15 mouse cellular contexts compared by ENCODE assay signal in genomic region chr15:8824861-8825260, GRCm38 (mm10).
"Had no signal": no experiment of that assay in that cellular context is flagged by ENCODE, and none has a peak within 500 bp of the region (broad histone marks: within the 10 kb centered on the region; RNA-seq: fewer than 3 reads in every experiment).

No protein-coding gene starts in this region.

- H3K4me1 ChIP-seq: neural tube, embryonic 12.5 days; neural tube, embryonic 13.5 days; neural tube, embryonic 15.5 days; stomach, embryonic 15.5 days had no signal

- H3K36me3 ChIP-seq: neural tube, embryonic 12.5 days; neural tube, embryonic 13.5 days; neural tube, embryonic 15.5 days; stomach, embryonic 15.5 days had no signal

- H3K9me3 ChIP-seq: neural tube, embryonic 13.5 days; neural tube, embryonic 15.5 days; stomach, embryonic 15.5 days had no signal

- DNase-seq: right cerebral cortex, adult 18-20 months; right cerebral cortex, postnatal 14 days; right cerebral cortex, postnatal 25 days; right cerebral cortex, postnatal 4 days; thymus, adult 18-20 months; thymus, adult 2 months; thymus, postnatal 14 days; thymus, postnatal 25 days; thymus, postnatal 36 days; thymus, postnatal 4 days had no signal

- H3K9ac ChIP-seq: neural tube, embryonic 12.5 days; neural tube, embryonic 13.5 days; neural tube, embryonic 15.5 days; stomach, embryonic 15.5 days had no signal

- H3K27ac ChIP-seq: neural tube, embryonic 12.5 days; neural tube, embryonic 13.5 days; neural tube, embryonic 15.5 days; stomach, embryonic 15.5 days; stomach, postnatal 0 days had no signal

- H3K4me2 ChIP-seq: neural tube, embryonic 12.5 days; neural tube, embryonic 13.5 days; neural tube, embryonic 15.5 days; stomach, embryonic 15.5 days had no signal

- H3K27me3 ChIP-seq: neural tube, embryonic 12.5 days; neural tube, embryonic 13.5 days; neural tube, embryonic 15.5 days; stomach, embryonic 15.5 days had no signal

- H3K4me3 ChIP-seq: neural tube, embryonic 12.5 days; neural tube, embryonic 13.5 days; neural tube, embryonic 15.5 days; stomach, embryonic 15.5 days had no signal
